Mouse (Mus musculus) kidney, adult 9 months (tissue): Measurements from ENCODE around the gene Hdac5.

ENCODE experiments used
- DNase-seq: peaks from one replicate; pipeline ENCODE4 v3.0.0; 2022

Gene Hdac5

GRCm38 (mm10) chr11:102214430-102215156, 15.4 kb downstream of the Hdac5 start:
- DNase-seq: no peak

GRCm38 (mm10) chr11:102211936-102212341, 18.0 kb downstream of the Hdac5 start:
- no peak for DNase-seq

GRCm38 (mm10) chr11:102211011-102211410, 19.0 kb downstream of the Hdac5 start:
- DNase-seq: no peak

- DNase-seq: no peak
Observed at GRCm38 (mm10) chr11:102210185-102210584, 19.8 kb downstream of the Hdac5 start.

GRCm38 (mm10) chr11:102209742-102210141, 20.2 kb downstream of the Hdac5 start:
- peak; percentile 45 for DNase-seq

- no peak for DNase-seq
Observed at GRCm38 (mm10) chr11:102208846-102209245, 21.1 kb downstream of the Hdac5 start.

- no peak for DNase-seq
Observed at GRCm38 (mm10) chr11:102207825-102208777, 21.9 kb downstream of the Hdac5 start.

- no peak for DNase-seq
Observed at GRCm38 (mm10) chr11:102206481-102206880, 23.5 kb downstream of the Hdac5 start.

- no peak for DNase-seq
Observed at GRCm38 (mm10) chr11:102201408-102201821, 28.6 kb downstream of the Hdac5 start.

GRCm38 (mm10) chr11:102199856-102200255, 30.1 kb downstream of the Hdac5 start:
- no peak for DNase-seq

- DNase-seq: no peak
Observed at GRCm38 (mm10) chr11:102198245-102198644, 31.7 kb downstream of the Hdac5 start.

- no peak for DNase-seq
Observed at GRCm38 (mm10) chr11:102196018-102196797, 33.8 kb downstream of the Hdac5 start.

GRCm38 (mm10) chr11:102193657-102194440, 36.1 kb downstream of the Hdac5 start:
- DNase-seq: no peak

GRCm38 (mm10) chr11:102190848-102191247, 39.1 kb downstream of the Hdac5 start:
- no peak for DNase-seq

GRCm38 (mm10) chr11:102189461-102190436, 40.2 kb downstream of the Hdac5 start, which contains the start of gene G6pc3:
TSS of gene G6pc3 (plus strand) at chr11:102189620.
- peak; percentile 97 for DNase-seq

- no peak for DNase-seq
Observed at GRCm38 (mm10) chr11:102188980-102189379, 41.0 kb downstream of the Hdac5 start.

- peak; percentile 66 for DNase-seq
Observed at GRCm38 (mm10) chr11:102186235-102186634, 43.7 kb downstream of the Hdac5 start.

GRCm38 (mm10) chr11:102185677-102186076, 44.3 kb downstream of the Hdac5 start:
- DNase-seq: no peak

- DNase-seq: peak; percentile 95
Observed at GRCm38 (mm10) chr11:102184646-102185495, 45.1 kb downstream of the Hdac5 start, which contains the start of gene Lsm12. TSS of gene Lsm12 (minus strand) at chr11:102185296.

GRCm38 (mm10) chr11:102184253-102184645, 45.7 kb downstream of the Hdac5 start:
- DNase-seq: no peak
